Mouse (Mus musculus) intestine, embryonic 16.5 days (tissue): ENCODE results near the gene Ttc30a1. TPM values are rescaled to one million over a fixed set of nuclear protein-coding genes. Genes with fewer than 3 reads are reported as not detected.
A peak's percentile ranks its signal among the peaks of the same experiment; 100 is the strongest.
"Not testable (repeated sequence)": the region's sequence is repeated elsewhere in the genome, so short reads cannot be mapped to it uniquely, and the experiment has no call there.

Experiments used
- ATAC-seq: fragments of 200-750 bp; cut with Nextera tagmentation; 2 replicates; pipeline ENCODE4 v1.8.0; 2017; ENCODE audit warnings: moderate TSS enrichment, moderate library complexity
- H3K27ac ChIP-seq: fragments of 300-500 bp; sonication (generic); 2 replicates; pipeline ENCODE4 v1.5.1; 2014; ENCODE audit warnings: mild to moderate bottlenecking, low read length
- H3K27me3 ChIP-seq: fragments of 300-500 bp; sonication (generic); replicated peaks from 2 replicates; pipeline ENCODE4 v1.6.1; 2014; ENCODE audit warnings: low read length, control low read depth, mixed read lengths; ENCODE audit not compliant: control insufficient read depth, insufficient read depth
- H3K36me3 ChIP-seq: fragments of 300-500 bp; sonication (generic); 2 replicates; pipeline ENCODE4 v1.6.1; 2014; ENCODE audit warnings: low read length, control low read depth; ENCODE audit not compliant: control insufficient read depth, insufficient read depth
- H3K4me1 ChIP-seq: fragments of 300-500 bp; sonication (generic); 2 replicates; pipeline ENCODE4 v1.6.1; 2014; ENCODE audit warnings: low read length, control low read depth, mixed read lengths; ENCODE audit not compliant: control insufficient read depth, insufficient read depth
- H3K4me2 ChIP-seq: fragments of 300-500 bp; sonication (generic); 2 replicates; pipeline ENCODE4 v1.6.1; 2014; ENCODE audit warnings: low read depth, low read length, control low read depth
- H3K4me3 ChIP-seq: fragments of 300-500 bp; sonication (generic); 2 replicates; pipeline ENCODE4 v1.5.1; 2014; ENCODE audit warnings: mild to moderate bottlenecking, low read length
- H3K9ac ChIP-seq: fragments of 300-500 bp; sonication (generic); 2 replicates; pipeline ENCODE4 v1.6.1; 2014; ENCODE audit warnings: low read depth, low read length
- H3K9me3 ChIP-seq: fragments of 300-500 bp; sonication (generic); 2 replicates; pipeline ENCODE4 v1.6.1; 2016; ENCODE audit warnings: low read length, control low read depth; ENCODE audit not compliant: control insufficient read depth
- WGBS: fragments of 180-500 bp; shearing (Covaris S2); extraction: QIAGEN DNeasy Blood & Tissue Kit; methylation state at CpG from one replicate; pipeline ENCODE4 v1.1.7; 2014; 5-methylcytosine and 5-hydroxymethylcytosine counted together
- polyA plus RNA-seq: library from polyadenylated mRNA; unstranded; fragments of >200 nt; fragmentation: Nextera tagmentation; extraction: Ambion mirVana; gene quantifications from 2 replicates; pipeline ENCODE4 v1.2.1, GENCODE M21; 2015

Ttc30a1 gene
- polyA plus RNA-seq, 1 experiment from 2014 or later, result 5.2 TPM

DNA sequence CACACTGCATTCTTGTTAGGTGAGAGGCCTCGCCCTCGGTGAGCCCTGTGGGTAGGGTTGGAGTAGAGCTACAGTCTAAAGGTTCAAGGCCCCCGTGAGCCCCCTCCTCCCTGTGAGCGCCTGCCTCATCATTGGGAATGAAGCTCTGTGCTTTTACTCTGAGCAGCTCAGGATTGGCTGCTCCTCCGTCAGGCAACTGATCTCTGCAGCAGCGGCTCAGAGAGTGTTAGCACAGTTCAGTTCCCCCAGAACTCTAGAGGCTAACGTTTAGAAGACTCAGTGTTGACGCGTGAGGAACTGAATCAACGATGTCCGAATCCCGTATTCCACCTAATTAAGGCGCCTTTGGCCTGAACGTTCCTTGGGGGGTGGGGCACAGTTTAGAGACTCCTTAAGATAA lies 26.1 kb downstream of the Ttc30a1 start:
- ATAC-seq, result no peak
- no peak overlapping the region for H3K4me2 ChIP-seq
- no peaks in the 10 kb centered on the region for H3K36me3 ChIP-seq
- 52% methylated on average over 14 of the region's 14 CpGs for WGBS
- H3K9ac ChIP-seq, result no peak overlapping the region
- H3K4me3 ChIP-seq, result no peak overlapping the region
- no peaks in the 10 kb centered on the region for H3K27me3 ChIP-seq
- no peak overlapping the region for H3K27ac ChIP-seq
- H3K4me1 ChIP-seq, result peaks cover 15% of the 10 kb centered on the region
- no peaks in the 10 kb centered on the region for H3K9me3 ChIP-seq

DNA sequence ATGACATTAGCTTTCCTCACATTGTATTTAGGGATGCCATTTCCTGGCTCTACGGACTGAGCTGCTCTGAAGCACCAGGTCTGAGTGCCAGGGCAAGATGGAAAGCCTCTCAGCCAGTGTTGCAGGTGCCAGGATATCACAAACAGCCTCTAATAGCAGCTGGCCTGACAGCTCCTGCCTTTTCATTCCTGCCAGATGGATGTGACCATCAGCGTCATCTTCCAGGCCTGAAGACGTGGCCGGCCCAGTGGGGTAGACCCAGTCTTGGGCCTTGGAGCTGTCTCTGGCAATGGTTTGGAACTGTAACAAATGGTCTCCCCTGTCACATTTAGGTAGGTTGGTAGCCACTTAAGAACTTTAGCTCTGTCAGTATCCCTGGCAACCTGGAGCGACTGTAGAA lies 28.4 kb downstream of the Ttc30a1 start:
- WGBS, result 94% methylated on average over 5 of the region's 5 CpGs
- Histone ChIP-seq H3K9me3 (no peaks in the 10 kb centered on the region), H3K9ac (no peak overlapping the region), H3K4me1 (no peaks in the 10 kb centered on the region), H3K4me3 (no peak overlapping the region), H3K36me3 (no peaks in the 10 kb centered on the region), H3K27me3 (no peaks in the 10 kb centered on the region), H3K27ac (no peak overlapping the region), H3K4me2 (no peak overlapping the region)
- ATAC-seq, result no peak

DNA sequence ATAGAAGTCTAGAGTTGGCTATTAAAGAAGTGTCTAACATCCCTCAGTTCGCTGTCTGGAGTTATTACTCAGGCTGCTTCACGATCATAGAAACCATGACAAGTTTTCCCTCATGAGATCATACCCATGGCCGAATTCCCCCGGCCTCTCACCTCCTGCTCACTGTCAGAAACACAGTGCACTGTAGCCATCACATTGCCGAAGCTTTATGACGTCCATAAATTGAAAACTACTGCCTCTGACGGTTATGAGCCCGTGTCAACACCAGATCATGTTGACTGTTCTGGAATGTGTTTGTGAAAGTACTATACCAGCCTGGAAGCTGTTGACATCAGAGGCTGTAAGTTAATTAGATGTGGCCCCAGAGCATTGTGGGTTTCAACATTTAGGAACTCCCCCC lies 31.1 kb downstream of the Ttc30a1 start:
- no peak overlapping the region for H3K9ac ChIP-seq
- no peaks in the 10 kb centered on the region for H3K27me3 ChIP-seq
- H3K27ac ChIP-seq, result no peak overlapping the region
- no peak for ATAC-seq
- H3K36me3 ChIP-seq, result no peaks in the 10 kb centered on the region
- no peak overlapping the region for H3K4me2 ChIP-seq
- no peaks in the 10 kb centered on the region for H3K9me3 ChIP-seq
- H3K4me1 ChIP-seq, result no peaks in the 10 kb centered on the region
- WGBS, result 67% methylated on average over 8 of the region's 8 CpGs
- H3K4me3 ChIP-seq, result no peak overlapping the region

DNA sequence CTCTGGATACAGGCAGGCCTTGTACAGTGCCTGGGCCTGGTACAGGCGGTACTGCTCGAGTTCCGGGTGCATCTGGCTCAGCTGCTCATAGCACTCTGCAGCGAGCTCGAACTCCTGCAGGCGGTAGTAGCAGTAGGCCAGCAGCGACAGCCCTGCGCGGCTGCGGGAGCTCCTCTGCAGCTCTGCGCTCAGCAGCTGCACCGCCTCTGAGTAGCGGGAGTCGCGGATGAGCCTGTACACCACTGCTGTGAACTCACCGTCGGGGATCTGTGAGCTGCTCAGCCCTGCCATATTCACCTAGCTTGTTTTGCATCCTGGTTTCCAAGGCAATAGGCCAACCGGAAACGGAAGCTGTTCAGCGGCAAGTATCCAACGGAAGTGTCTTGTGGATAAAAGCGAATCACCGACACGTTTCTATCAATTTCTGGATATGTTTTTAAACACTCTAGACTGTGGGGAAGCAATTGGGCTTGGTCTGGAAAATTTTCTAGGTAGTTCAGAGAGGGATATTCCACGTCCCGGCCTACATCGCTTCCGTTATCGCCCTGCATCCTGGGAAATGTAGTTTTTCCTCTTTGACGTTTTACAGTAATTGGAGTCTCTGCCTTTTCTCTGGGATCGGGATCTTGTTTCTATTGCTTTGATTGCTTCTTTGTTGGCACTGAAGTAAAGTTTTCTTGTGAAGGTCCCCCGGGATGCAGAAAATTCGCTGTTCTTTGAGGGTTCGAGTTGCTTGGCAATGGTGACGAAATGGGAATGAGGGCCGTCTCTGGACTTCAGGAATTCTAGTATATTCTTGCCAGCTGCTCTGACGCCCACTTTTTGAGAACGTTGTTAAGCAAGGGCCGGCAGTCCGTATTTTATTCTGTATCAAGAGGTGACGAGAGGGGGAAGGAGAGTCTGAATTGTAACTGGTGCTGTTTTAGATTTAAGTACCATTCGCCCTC lies 43.4 kb downstream of the Ttc30a1 start, which contains the start of gene Ttc30b:
Gene Ttc30b (minus strand): TSS at position 469 of the 947 bp plus-strand sequence.
- Histone ChIP-seq H3K4me3 (peak within 1 kb of the TSS; percentile 60), H3K36me3 (no peaks in the 10 kb centered on the region), H3K4me1 (peaks cover 2% of the 10 kb centered on the region; the same call in 1 of the 2 replicates), H3K27me3 (no peaks in the 10 kb centered on the region), H3K27ac (peak within 1 kb of the TSS; percentile 63; the same call in 1 of the 2 replicates), H3K9ac (peak within 1 kb of the TSS; percentile 69), H3K4me2 (peak within 1 kb of the TSS; percentile 76), H3K9me3 (no peaks in the 10 kb centered on the region)
- WGBS, result 3% methylated on average over 40 of the region's 42 CpGs
- peak; percentile 92 for ATAC-seq

DNA sequence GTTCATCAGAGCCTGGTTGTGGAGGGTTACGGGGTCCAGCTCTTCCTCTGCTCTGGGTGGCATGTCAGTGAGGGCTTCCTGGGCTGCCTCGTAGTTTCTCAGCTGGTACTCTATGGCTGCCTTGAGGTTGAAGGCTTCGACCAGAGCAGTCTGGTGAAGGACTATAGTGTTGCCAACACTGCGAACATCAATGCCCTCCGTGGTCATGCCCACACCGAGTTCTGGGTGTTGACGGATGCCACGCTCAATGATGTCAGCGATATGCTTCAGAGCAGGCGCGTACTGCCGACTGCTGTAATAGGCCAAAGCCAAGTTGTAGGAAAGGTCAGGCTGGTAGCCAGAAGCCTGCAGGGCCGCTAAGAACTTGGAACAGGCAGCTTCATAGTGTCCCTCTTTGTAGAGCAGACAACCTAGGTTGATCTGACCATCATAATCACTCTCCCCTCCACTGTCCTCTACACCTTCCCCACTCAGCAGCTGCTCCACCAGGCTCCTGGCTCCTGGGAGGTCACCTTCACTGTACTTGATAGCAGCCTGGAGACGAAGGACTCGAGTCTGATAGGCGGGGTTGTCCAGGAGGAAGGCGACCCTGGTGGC lies 44.1 kb downstream of the Ttc30a1 start:
- H3K36me3 ChIP-seq, H3K27me3 ChIP-seq, ATAC-seq, H3K4me1 ChIP-seq, H3K27ac ChIP-seq, H3K9me3 ChIP-seq: not testable (repeated sequence)
- peak overlapping the region; percentile 60 for H3K4me3 ChIP-seq
- peak overlapping the region; percentile 49 for H3K4me2 ChIP-seq
- 63% methylated on average over 15 of the region's 17 CpGs for WGBS
- peak overlapping the region; percentile 69; the same call in 1 of the 2 replicates for H3K9ac ChIP-seq

DNA sequence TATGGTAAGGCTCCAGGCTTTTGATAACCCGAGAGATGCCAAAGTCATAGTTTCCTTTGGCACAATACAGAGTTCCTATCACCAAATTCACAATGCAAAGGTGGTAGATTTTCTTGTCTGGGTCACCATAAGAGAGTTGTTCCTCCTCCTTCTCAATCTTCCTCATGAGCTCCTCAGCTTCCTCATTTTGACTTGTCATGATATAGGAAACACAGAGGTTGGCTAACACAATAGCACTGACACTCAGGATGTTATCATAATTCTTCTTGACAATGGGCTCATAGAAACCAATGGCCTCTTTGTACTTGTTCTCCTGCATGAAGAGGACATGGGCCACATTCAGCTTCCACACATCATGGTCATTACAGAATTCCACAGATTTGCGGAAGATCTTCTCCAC lies 45.1 kb downstream of the Ttc30a1 start:
- H3K4me1 ChIP-seq, H3K9me3 ChIP-seq, H3K9ac ChIP-seq, H3K4me3 ChIP-seq, H3K27me3 ChIP-seq, H3K27ac ChIP-seq, H3K4me2 ChIP-seq, H3K36me3 ChIP-seq, ATAC-seq: not testable (repeated sequence)
- WGBS, result 91% methylated on average over 2 of the region's 2 CpGs

DNA sequence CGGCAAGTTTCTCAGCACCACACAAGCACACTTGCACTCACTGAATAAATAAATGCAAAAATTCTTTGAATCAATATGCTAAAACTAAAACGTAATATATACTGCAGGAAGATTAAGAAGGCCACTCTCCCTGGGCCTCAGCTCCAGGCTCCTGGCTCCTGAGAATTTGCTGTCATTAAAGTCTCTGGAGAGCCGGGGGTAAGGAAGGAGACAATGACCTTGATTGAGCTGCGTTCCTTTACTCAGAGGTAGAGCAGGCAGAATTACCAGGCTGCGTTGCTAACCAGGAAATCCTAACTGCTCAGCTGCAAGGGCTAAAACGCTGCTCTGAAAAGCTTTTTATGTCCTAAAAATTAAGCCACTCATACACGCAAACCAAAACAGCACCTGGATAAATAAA lies 48.2 kb downstream of the Ttc30a1 start:
- H3K4me2 ChIP-seq, result no peak overlapping the region
- 30% methylated on average over 7 of the region's 7 CpGs for WGBS

DNA sequence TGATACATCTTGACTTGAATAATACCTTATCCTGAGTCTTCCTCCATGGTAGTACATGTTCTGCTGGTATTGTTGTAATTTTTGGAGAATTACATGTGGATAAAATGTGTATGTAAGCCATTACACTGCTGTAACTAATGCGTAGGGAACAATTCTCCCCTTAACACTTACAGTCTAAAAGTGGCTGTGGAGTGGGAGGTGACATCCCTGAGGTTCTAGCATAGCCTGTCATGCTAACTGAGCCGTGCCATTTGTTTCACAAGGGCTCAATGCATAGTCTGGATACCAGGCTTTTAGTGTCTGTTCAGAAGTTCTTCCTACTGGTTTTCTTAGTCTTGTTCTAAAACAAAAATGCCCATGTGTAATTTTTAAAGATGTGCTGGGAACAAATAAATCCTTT lies 50.8 kb downstream of the Ttc30a1 start:
- H3K27me3 ChIP-seq, result no peaks in the 10 kb centered on the region
- no peaks in the 10 kb centered on the region for H3K4me1 ChIP-seq
- H3K36me3 ChIP-seq, result 0 out of 2 replicates have a peak, but pooled peaks cover 4% of the 10 kb centered on the region
- ATAC-seq, result no peak
- no peaks in the 10 kb centered on the region for H3K9me3 ChIP-seq
- no peak overlapping the region for H3K9ac ChIP-seq
- 92% methylated on average over 2 of the region's 2 CpGs for WGBS
- no peak overlapping the region for H3K4me3 ChIP-seq
- H3K4me2 ChIP-seq, result no peak overlapping the region
- no peak overlapping the region for H3K27ac ChIP-seq

More for the DNA sequence above, 48.2 kb downstream of the Ttc30a1 start:
- Histone ChIP-seq H3K9ac (no peak overlapping the region), H3K27me3 (no peaks in the 10 kb centered on the region), H3K4me3 (no peak overlapping the region), H3K4me1 (no peaks in the 10 kb centered on the region), H3K9me3 (no peaks in the 10 kb centered on the region), H3K36me3 (no peaks in the 10 kb centered on the region), H3K27ac (no peak overlapping the region)
- no peak for ATAC-seq

DNA sequence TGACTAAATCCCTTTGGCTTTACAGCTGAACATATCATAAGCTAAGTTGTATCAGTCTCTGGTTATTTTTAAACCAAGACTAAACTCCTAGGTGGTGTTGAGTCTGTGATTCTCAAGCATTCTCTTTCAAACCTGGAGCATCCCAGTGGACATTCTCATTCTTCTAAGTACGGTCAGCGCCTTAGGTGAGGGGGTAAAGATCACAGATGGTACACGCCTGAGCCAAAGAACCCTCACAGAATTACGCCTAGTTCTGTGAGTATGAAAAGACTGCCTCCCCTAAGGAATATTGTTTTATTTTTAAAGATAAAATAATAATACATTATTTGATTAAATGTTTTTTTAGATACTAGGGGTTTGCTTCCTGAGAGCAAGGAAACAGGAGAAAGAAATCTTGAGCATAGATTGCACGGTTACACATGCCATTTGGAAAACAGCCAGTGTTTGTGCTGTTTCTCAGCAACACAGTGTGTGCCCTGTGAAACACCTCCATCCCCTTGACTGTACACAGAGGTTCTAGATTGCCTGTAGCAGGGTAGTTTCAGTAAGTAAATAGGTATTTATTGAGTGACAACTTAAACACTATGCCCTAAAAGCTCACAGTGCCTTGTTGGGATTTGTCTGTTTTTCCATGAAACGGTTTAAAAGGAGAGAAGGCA lies 51.9 kb downstream of the Ttc30a1 start:
- no peak overlapping the region for H3K4me3 ChIP-seq
- 0 out of 2 replicates have a peak, but pooled peaks cover 4% of the 10 kb centered on the region for H3K36me3 ChIP-seq
- no peaks in the 10 kb centered on the region for H3K27me3 ChIP-seq
- H3K4me2 ChIP-seq, result no peak overlapping the region
- 93% methylated on average over 6 of the region's 6 CpGs for WGBS
- no peak for ATAC-seq
- no peak overlapping the region for H3K9ac ChIP-seq
- H3K9me3 ChIP-seq, result no peaks in the 10 kb centered on the region
- H3K27ac ChIP-seq, result no peak overlapping the region
- H3K4me1 ChIP-seq, result no peaks in the 10 kb centered on the region
